Mouse (Mus musculus) embryonic facial prominence, embryonic 14.5 days (tissue): ENCODE data around the gene Draxin. TPM values are rescaled to one million over a fixed set of nuclear protein-coding genes. Genes with fewer than 3 reads are reported as not detected.
A peak's percentile ranks its signal among the peaks of the same experiment; 100 is the strongest.

Experiments used
- ATAC-seq: fragments of 200-750 bp; cut with Nextera tagmentation; 2 replicates; pipeline ENCODE4 v1.8.0; 2017; ENCODE audit warnings: low read depth, moderate number of reproducible peaks, moderate TSS enrichment
- DNase-seq: peaks from one replicate; pipeline ENCODE4 v3.0.0-alpha.2; 2015; ENCODE audit warnings: low spot score
- H3K27ac ChIP-seq: fragments of 300-500 bp; sonication (generic); replicated peaks from 2 replicates; pipeline ENCODE4 v1.5.1; 2014; ENCODE audit warnings: low read depth, mild to moderate bottlenecking, low read length, moderate library complexity
- H3K27me3 ChIP-seq: fragments of 300-500 bp; sonication (generic); replicated peaks from 2 replicates; pipeline ENCODE4 v1.6.1; 2014; ENCODE audit warnings: low read length; ENCODE audit not compliant: control insufficient read depth, insufficient read depth
- H3K36me3 ChIP-seq: fragments of 300-500 bp; sonication (generic); 2 replicates; pipeline ENCODE4 v1.6.1; 2014; ENCODE audit warnings: low read length, mixed read lengths; ENCODE audit not compliant: control insufficient read depth, insufficient read depth
- H3K4me1 ChIP-seq: fragments of 300-500 bp; sonication (generic); 2 replicates; pipeline ENCODE4 v1.6.1; 2014; ENCODE audit warnings: antibody characterized with exemption, low read length; ENCODE audit not compliant: control insufficient read depth, insufficient read depth
- H3K4me2 ChIP-seq: fragments of 300-500 bp; sonication (generic); 2 replicates; pipeline ENCODE4 v1.6.1; 2014; ENCODE audit warnings: low read depth, mild to moderate bottlenecking, low read length, moderate library complexity, mixed read lengths
- H3K4me3 ChIP-seq: fragments of 300-500 bp; sonication (generic); 2 replicates; pipeline ENCODE4 v1.5.1; 2014; ENCODE audit warnings: low read depth, mild to moderate bottlenecking, low read length
- H3K9ac ChIP-seq: fragments of 300-500 bp; sonication (generic); 2 replicates; pipeline ENCODE4 v1.6.1; 2014; ENCODE audit warnings: low read depth, mild to moderate bottlenecking, low read length, moderate library complexity, mixed read lengths
- H3K9me3 ChIP-seq: fragments of 300-500 bp; sonication (generic); 2 replicates; pipeline ENCODE4 v1.6.1; 2016; ENCODE audit warnings: low read length; ENCODE audit not compliant: control insufficient read depth
- WGBS: fragments of 180-500 bp; shearing (Covaris S2); extraction: QIAGEN DNeasy Blood & Tissue Kit; methylation state at CpG from one replicate; pipeline ENCODE4 v1.1.7; 2014; 5-methylcytosine and 5-hydroxymethylcytosine counted together
- polyA plus RNA-seq: library from polyadenylated mRNA; unstranded; fragments of >200 nt; fragmentation: Nextera tagmentation; extraction: Ambion mirVana; gene quantifications from 2 replicates; pipeline ENCODE4 v1.2.1, GENCODE M21; 2014

The Draxin gene
- polyA plus RNA-seq, 1 experiment from 2014 or later, result 0.56 TPM

- Histone ChIP-seq H3K4me1 (no peaks in the 10 kb centered on the region), H3K27ac (no peak overlapping the region), H3K9me3 (no peaks in the 10 kb centered on the region), H3K36me3 (no peaks in the 10 kb centered on the region), H3K27me3 (peaks cover 74% of the 10 kb centered on the region), H3K4me2 (no peak overlapping the region), H3K9ac (no peak overlapping the region), H3K4me3 (no peak overlapping the region)
- WGBS, result 20% methylated on average over 7 of the region's 7 CpGs
- ATAC-seq, result no peak
- peak; percentile 57 for DNase-seq
Observed at GRCm38 (mm10) chr4:148168287-148168686, 37.8 kb upstream of the Draxin start.

- peaks cover 73% of the 10 kb centered on the region for H3K27me3 ChIP-seq
- no peaks in the 10 kb centered on the region for H3K36me3 ChIP-seq
- no peaks in the 10 kb centered on the region for H3K4me1 ChIP-seq
- no peaks in the 10 kb centered on the region for H3K9me3 ChIP-seq
- no peak overlapping the region for H3K9ac ChIP-seq
- H3K27ac ChIP-seq, result no peak overlapping the region
- peak overlapping the region; percentile 33 for H3K4me2 ChIP-seq
- H3K4me3 ChIP-seq, result peak overlapping the region; percentile 14; the same call in 1 of the 2 replicates
- no peak for ATAC-seq
- no peak for DNase-seq
- WGBS, result 6% methylated on average over 3 of the region's 4 CpGs
Observed at GRCm38 (mm10) chr4:148166986-148167385, 36.5 kb upstream of the Draxin start.

GRCm38 (mm10) chr4:148166431-148166830 is 35.9 kb upstream of the Draxin start:
- H3K27ac ChIP-seq, result no peak overlapping the region
- ATAC-seq (peak; percentile 37), DNase-seq (no peak)
- H3K4me1 ChIP-seq, result no peaks in the 10 kb centered on the region
- H3K4me2 ChIP-seq, result peak overlapping the region; percentile 33
- H3K36me3 ChIP-seq, result no peaks in the 10 kb centered on the region
- H3K9me3 ChIP-seq, result no peaks in the 10 kb centered on the region
- peak overlapping the region; percentile 14; the same call in 1 of the 2 replicates for H3K4me3 ChIP-seq
- H3K27me3 ChIP-seq, result peaks cover 76% of the 10 kb centered on the region
- no peak overlapping the region for H3K9ac ChIP-seq
- WGBS, result 6% methylated on average over 10 of the region's 10 CpGs

- Histone ChIP-seq H3K9me3 (no peaks in the 10 kb centered on the region), H3K9ac (no peak overlapping the region), H3K27ac (no peak overlapping the region), H3K4me1 (no peaks in the 10 kb centered on the region), H3K36me3 (no peaks in the 10 kb centered on the region), H3K4me3 (no peak overlapping the region), H3K4me2 (no peak overlapping the region), H3K27me3 (peaks cover 80% of the 10 kb centered on the region)
- 3% methylated on average over 12 of the region's 17 CpGs for WGBS
- DNase-seq, result no peak
- ATAC-seq, result no peak
Observed at GRCm38 (mm10) chr4:148165551-148165950, 35.1 kb upstream of the Draxin start.

- Histone ChIP-seq H3K9ac (0 out of 2 replicates have a peak overlapping the region, but pooled peaks have one; percentile 4), H3K4me2 (peak overlapping the region; percentile 62), H3K4me3 (peak overlapping the region; percentile 35), H3K4me1 (no peaks in the 10 kb centered on the region), H3K27me3 (peaks cover 74% of the 10 kb centered on the region), H3K9me3 (no peaks in the 10 kb centered on the region), H3K27ac (no peak overlapping the region), H3K36me3 (no peaks in the 10 kb centered on the region)
- DNase-seq (no peak), ATAC-seq (no peak)
- 0% methylated on average over 14 of the region's 16 CpGs for WGBS
Observed at GRCm38 (mm10) chr4:148164461-148164860, 34.0 kb upstream of the Draxin start.

GRCm38 (mm10) chr4:148164002-148164439 is 33.5 kb upstream of the Draxin start:
- Histone ChIP-seq H3K4me3 (peak overlapping the region; percentile 35), H3K9ac (0 out of 2 replicates have a peak overlapping the region, but pooled peaks have one; percentile 51), H3K4me1 (peaks cover 2% of the 10 kb centered on the region; the same call in 1 of the 2 replicates), H3K9me3 (no peaks in the 10 kb centered on the region), H3K36me3 (no peaks in the 10 kb centered on the region), H3K4me2 (peak overlapping the region; percentile 62), H3K27me3 (peaks cover 72% of the 10 kb centered on the region), H3K27ac (no peak overlapping the region)
- peak; percentile 38; the same call in 1 of the 2 replicates for ATAC-seq
- WGBS, result 0% methylated on average over 9 of the region's 29 CpGs
- peak; percentile 86 for DNase-seq

- Histone ChIP-seq H3K4me3 (peak within 1 kb of the TSS; percentile 66), H3K4me2 (peak within 1 kb of the TSS; percentile 99), H3K36me3 (0 out of 2 replicates have a peak, but pooled peaks cover 2% of the 10 kb centered on the region), H3K27ac (no peak within 1 kb of the TSS; the same call in 1 of the 2 replicates), H3K27me3 (peaks cover 55% of the 10 kb centered on the region), H3K4me1 (peaks cover 6% of the 10 kb centered on the region; the same call in 1 of the 2 replicates), H3K9me3 (no peaks in the 10 kb centered on the region), H3K9ac (peak within 1 kb of the TSS; percentile 75)
- ATAC-seq, result peak; percentile 70
- no peak for DNase-seq
- under 1% methylated on average over 39 of the region's 43 CpGs for WGBS
Observed at GRCm38 (mm10) chr4:148160436-148161390, 30.2 kb upstream of the Draxin start, which contains the start of the genes Fbxo44 and Fbxo2. Gene Fbxo44 (minus strand): TSS chr4:148160482. Gene Fbxo2 (plus strand): TSS chr4:148160621.

- no peaks in the 10 kb centered on the region for H3K9me3 ChIP-seq
- DNase-seq, result peak; percentile 96
- H3K36me3 ChIP-seq, result peaks cover 10% of the 10 kb centered on the region; the same call in 1 of the 2 replicates
- peaks cover 6% of the 10 kb centered on the region; the same call in 1 of the 2 replicates for H3K4me1 ChIP-seq
- H3K4me2 ChIP-seq, result peak overlapping the region; percentile 99
- no peak overlapping the region; the same call in 1 of the 2 replicates for H3K27ac ChIP-seq
- ATAC-seq, result peak; percentile 90
- H3K27me3 ChIP-seq, result peaks cover 46% of the 10 kb centered on the region
- peak overlapping the region; percentile 75 for H3K9ac ChIP-seq
- peak overlapping the region; percentile 66 for H3K4me3 ChIP-seq
- under 1% methylated on average over 26 of the region's 55 CpGs for WGBS
Observed at GRCm38 (mm10) chr4:148159544-148160435, 29.3 kb upstream of the Draxin start.
